Mouse (Mus musculus) liver, embryonic 13.5 days (tissue): ENCODE results near the gene 4930579F01Rik. TPM values are rescaled to one million over a fixed set of nuclear protein-coding genes. Genes with fewer than 3 reads are reported as not detected.
A peak's percentile ranks its signal among the peaks of the same experiment; 100 is the strongest.

Experiments
- ATAC-seq: fragments of 200-750 bp; cut with Nextera tagmentation; 2 replicates; pipeline ENCODE4 v1.8.0; 2017; ENCODE audit warnings: low read depth, mild to moderate bottlenecking, moderate number of reproducible peaks, moderate library complexity
- DNase-seq: peaks from one replicate; pipeline ENCODE4 v3.0.0; 2022
- H3K27ac ChIP-seq: fragments of 300-500 bp; sonication (generic); 2 replicates; pipeline ENCODE4 v1.5.1; 2015; ENCODE audit warnings: moderate library complexity, mild to moderate bottlenecking, inconsistent platforms
- H3K27me3 ChIP-seq: fragments of 300-500 bp; sonication (generic); 2 replicates; pipeline ENCODE4 v1.6.1; 2015; ENCODE audit warnings: mild to moderate bottlenecking, inconsistent platforms
- H3K36me3 ChIP-seq: fragments of 300-500 bp; sonication (generic); 2 replicates; pipeline ENCODE4 v1.6.1; 2015; ENCODE audit warnings: mild to moderate bottlenecking, inconsistent platforms
- H3K4me1 ChIP-seq: fragments of 300-500 bp; sonication (generic); replicated peaks from 2 replicates; pipeline ENCODE4 v1.6.1; 2015; ENCODE audit warnings: inconsistent platforms
- H3K4me2 ChIP-seq: fragments of 300-500 bp; sonication (generic); 2 replicates; pipeline ENCODE4 v1.6.1; 2015; ENCODE audit warnings: inconsistent platforms, mild to moderate bottlenecking, moderate library complexity
- H3K4me3 ChIP-seq: fragments of 300-500 bp; sonication (generic); replicated peaks from 2 replicates; pipeline ENCODE4 v1.5.1; 2015; ENCODE audit warnings: mild to moderate bottlenecking, inconsistent platforms
- H3K9ac ChIP-seq: fragments of 300-500 bp; sonication (generic); 2 replicates; pipeline ENCODE4 v1.6.1; 2015; ENCODE audit warnings: mild to moderate bottlenecking, inconsistent platforms
- H3K9me3 ChIP-seq: fragments of 300-500 bp; sonication (generic); replicated peaks from 2 replicates; pipeline ENCODE4 v1.6.1; 2016; ENCODE audit warnings: inconsistent platforms
- WGBS: fragments of 180-500 bp; shearing (Covaris S2); methylation state at CpG from one replicate; pipeline ENCODE4 v1.1.7; 2015; ENCODE audit not compliant: insufficient replicate concordance; 5-methylcytosine and 5-hydroxymethylcytosine counted together
- polyA plus RNA-seq: library from polyadenylated mRNA; unstranded; fragments of >200 nt; fragmentation: Nextera tagmentation; extraction: Ambion mirVana; gene quantifications from 2 replicates; pipeline ENCODE4 v1.2.1, GENCODE M21; 2015

4930579F01Rik gene
- polyA plus RNA-seq, 1 experiment from 2014 or later, result not detected

GRCm38 (mm10) chr3:138229448-138229847, 35.8 kb upstream of the 4930579F01Rik start:
- Histone ChIP-seq H3K36me3 (no peaks in the 10 kb centered on the region), H3K9me3 (no peaks in the 10 kb centered on the region), H3K27ac (no peak overlapping the region), H3K4me3 (no peak overlapping the region), H3K4me1 (no peaks in the 10 kb centered on the region; the same call in 1 of the 2 replicates), H3K4me2 (no peak overlapping the region), H3K9ac (no peak overlapping the region), H3K27me3 (no peaks in the 10 kb centered on the region)
- no peak for DNase-seq
- no peak for ATAC-seq
- WGBS, result 67% methylated on average over 1 of the region's 1 CpGs

- no peak overlapping the region for H3K9ac ChIP-seq
- no peaks in the 10 kb centered on the region for H3K27me3 ChIP-seq
- no peak overlapping the region for H3K4me2 ChIP-seq
- no peak overlapping the region for H3K27ac ChIP-seq
- no peak overlapping the region for H3K4me3 ChIP-seq
- no peaks in the 10 kb centered on the region for H3K36me3 ChIP-seq
- DNase-seq (no peak), ATAC-seq (no peak)
- peaks cover 7% of the 10 kb centered on the region; the same call in 1 of the 2 replicates for H3K4me1 ChIP-seq
- no peaks in the 10 kb centered on the region for H3K9me3 ChIP-seq
- 65% methylated on average over 8 of the region's 8 CpGs for WGBS
Measured at GRCm38 (mm10) chr3:138227782-138228181, 34.2 kb upstream of the 4930579F01Rik start.

- Histone ChIP-seq H3K9ac (no peak overlapping the region), H3K4me1 (peaks cover 7% of the 10 kb centered on the region; the same call in 1 of the 2 replicates), H3K36me3 (no peaks in the 10 kb centered on the region), H3K4me3 (no peak overlapping the region), H3K27me3 (no peaks in the 10 kb centered on the region), H3K4me2 (no peak overlapping the region), H3K27ac (no peak overlapping the region), H3K9me3 (no peaks in the 10 kb centered on the region)
- WGBS, result 77% methylated on average over 2 of the region's 2 CpGs
- DNase-seq (no peak), ATAC-seq (no peak)
Measured at GRCm38 (mm10) chr3:138227082-138227481, 33.5 kb upstream of the 4930579F01Rik start.

- H3K27ac ChIP-seq, result no peak overlapping the region
- DNase-seq, result no peak
- no peak overlapping the region for H3K4me2 ChIP-seq
- H3K4me1 ChIP-seq, result peaks cover 7% of the 10 kb centered on the region; the same call in 1 of the 2 replicates
- WGBS, result 73% methylated on average over 6 of the region's 6 CpGs
- H3K36me3 ChIP-seq, result no peaks in the 10 kb centered on the region
- H3K9ac ChIP-seq, result no peak overlapping the region
- no peak for ATAC-seq
- no peaks in the 10 kb centered on the region for H3K27me3 ChIP-seq
- no peaks in the 10 kb centered on the region for H3K9me3 ChIP-seq
- no peak overlapping the region for H3K4me3 ChIP-seq
Measured at GRCm38 (mm10) chr3:138226476-138226875, 32.9 kb upstream of the 4930579F01Rik start.

GRCm38 (mm10) chr3:138225853-138226252, 32.2 kb upstream of the 4930579F01Rik start:
- no peak overlapping the region for H3K9ac ChIP-seq
- H3K4me1 ChIP-seq, result peaks cover 7% of the 10 kb centered on the region; the same call in 1 of the 2 replicates
- no peak overlapping the region for H3K4me3 ChIP-seq
- WGBS, result 62% methylated on average over 7 of the region's 7 CpGs
- ATAC-seq (no peak), DNase-seq (no peak)
- H3K4me2 ChIP-seq, result no peak overlapping the region
- no peaks in the 10 kb centered on the region for H3K9me3 ChIP-seq
- H3K27me3 ChIP-seq, result no peaks in the 10 kb centered on the region
- no peak overlapping the region for H3K27ac ChIP-seq
- no peaks in the 10 kb centered on the region for H3K36me3 ChIP-seq

GRCm38 (mm10) chr3:138225331-138225730, 31.7 kb upstream of the 4930579F01Rik start:
- no peak for DNase-seq
- WGBS, result 68% methylated on average over 6 of the region's 7 CpGs

GRCm38 (mm10) chr3:138224363-138224954, 30.8 kb upstream of the 4930579F01Rik start:
- peaks cover 7% of the 10 kb centered on the region; the same call in 1 of the 2 replicates for H3K4me1 ChIP-seq
- no peak for DNase-seq
- no peak overlapping the region for H3K9ac ChIP-seq
- H3K27me3 ChIP-seq, result no peaks in the 10 kb centered on the region
- no peak overlapping the region for H3K4me3 ChIP-seq
- 71% methylated on average over 13 of the region's 13 CpGs for WGBS
- no peak overlapping the region for H3K27ac ChIP-seq
- H3K9me3 ChIP-seq, result no peaks in the 10 kb centered on the region
- ATAC-seq, result peak; percentile 39
- H3K4me2 ChIP-seq, result no peak overlapping the region
- no peaks in the 10 kb centered on the region for H3K36me3 ChIP-seq

More at GRCm38 (mm10) chr3:138225331-138225730, 31.7 kb upstream of the 4930579F01Rik start:
- no peak overlapping the region for H3K9ac ChIP-seq
- H3K4me3 ChIP-seq, result no peak overlapping the region
- H3K27ac ChIP-seq, result no peak overlapping the region
- no peaks in the 10 kb centered on the region for H3K27me3 ChIP-seq
- no peaks in the 10 kb centered on the region for H3K9me3 ChIP-seq
- no peak overlapping the region for H3K4me2 ChIP-seq
- no peak for ATAC-seq
- H3K4me1 ChIP-seq, result peaks cover 7% of the 10 kb centered on the region; the same call in 1 of the 2 replicates
- H3K36me3 ChIP-seq, result no peaks in the 10 kb centered on the region

- Histone ChIP-seq H3K4me1 (peaks cover 7% of the 10 kb centered on the region; the same call in 1 of the 2 replicates), H3K27me3 (no peaks in the 10 kb centered on the region), H3K4me2 (no peak overlapping the region), H3K9ac (no peak overlapping the region), H3K36me3 (no peaks in the 10 kb centered on the region), H3K9me3 (no peaks in the 10 kb centered on the region), H3K27ac (no peak overlapping the region), H3K4me3 (no peak overlapping the region)
- 39% methylated on average over 5 of the region's 5 CpGs for WGBS
- peak; percentile 60; the same call in 1 of the 2 replicates for ATAC-seq
- no peak for DNase-seq
Measured at GRCm38 (mm10) chr3:138222952-138223351, 29.3 kb upstream of the 4930579F01Rik start.

GRCm38 (mm10) chr3:138222511-138222910, 28.9 kb upstream of the 4930579F01Rik start:
- peaks cover 7% of the 10 kb centered on the region; the same call in 1 of the 2 replicates for H3K4me1 ChIP-seq
- H3K9ac ChIP-seq, result no peak overlapping the region
- DNase-seq (no peak), ATAC-seq (no peak)
- no peaks in the 10 kb centered on the region for H3K9me3 ChIP-seq
- no peaks in the 10 kb centered on the region for H3K27me3 ChIP-seq
- WGBS, result 45% methylated on average over 4 of the region's 4 CpGs
- H3K4me3 ChIP-seq, result no peak overlapping the region
- H3K36me3 ChIP-seq, result no peaks in the 10 kb centered on the region
- no peak overlapping the region for H3K27ac ChIP-seq
- no peak overlapping the region for H3K4me2 ChIP-seq

- no peak overlapping the region for H3K4me3 ChIP-seq
- no peaks in the 10 kb centered on the region for H3K9me3 ChIP-seq
- no peaks in the 10 kb centered on the region for H3K36me3 ChIP-seq
- H3K4me1 ChIP-seq, result peaks cover 7% of the 10 kb centered on the region; the same call in 1 of the 2 replicates
- H3K27ac ChIP-seq, result no peak overlapping the region
- no peaks in the 10 kb centered on the region for H3K27me3 ChIP-seq
- DNase-seq, result no peak
- WGBS, result 69% methylated on average over 11 of the region's 11 CpGs
- no peak overlapping the region for H3K4me2 ChIP-seq
- H3K9ac ChIP-seq, result no peak overlapping the region
- no peak for ATAC-seq
Measured at GRCm38 (mm10) chr3:138221116-138221515, 27.5 kb upstream of the 4930579F01Rik start.

GRCm38 (mm10) chr3:138217631-138218264, 24.1 kb upstream of the 4930579F01Rik start, which contains the start of gene Adh7:
Gene Adh7 (plus strand): TSS chr3:138217760.
- Histone ChIP-seq H3K9ac (no peak within 1 kb of the TSS), H3K27me3 (no peaks in the 10 kb centered on the region), H3K27ac (no peak within 1 kb of the TSS), H3K36me3 (no peaks in the 10 kb centered on the region), H3K4me3 (no peak within 1 kb of the TSS), H3K9me3 (no peaks in the 10 kb centered on the region), H3K4me2 (no peak within 1 kb of the TSS), H3K4me1 (no peaks in the 10 kb centered on the region)
- WGBS, result 61% methylated on average over 10 of the region's 10 CpGs
- no peak for DNase-seq
- no peak for ATAC-seq
